Mouse (Mus musculus): ENCODE results near the gene Usp2.

Gene Usp2

DNA sequence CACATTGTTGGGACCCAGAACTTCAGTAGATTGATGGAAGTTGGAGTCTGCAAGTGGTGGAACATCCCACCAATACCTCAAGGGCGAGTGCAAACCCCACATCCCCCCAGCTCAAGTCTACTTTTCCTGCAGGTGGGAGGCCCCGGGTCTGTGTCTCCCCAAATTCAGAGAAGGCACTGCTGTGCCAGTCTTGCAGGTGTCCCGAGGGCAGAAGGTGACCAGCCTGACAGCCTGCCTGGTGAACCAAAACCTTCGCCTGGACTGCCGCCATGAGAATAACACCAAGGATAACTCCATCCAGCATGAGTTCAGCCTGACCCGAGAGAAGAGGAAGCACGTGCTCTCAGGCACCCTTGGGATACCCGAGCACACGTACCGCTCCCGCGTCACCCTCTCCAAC, 20.4 kb upstream of the Usp2 start:
- DNase-seq (ENCODE audit: low read depth): no peak

DNA sequence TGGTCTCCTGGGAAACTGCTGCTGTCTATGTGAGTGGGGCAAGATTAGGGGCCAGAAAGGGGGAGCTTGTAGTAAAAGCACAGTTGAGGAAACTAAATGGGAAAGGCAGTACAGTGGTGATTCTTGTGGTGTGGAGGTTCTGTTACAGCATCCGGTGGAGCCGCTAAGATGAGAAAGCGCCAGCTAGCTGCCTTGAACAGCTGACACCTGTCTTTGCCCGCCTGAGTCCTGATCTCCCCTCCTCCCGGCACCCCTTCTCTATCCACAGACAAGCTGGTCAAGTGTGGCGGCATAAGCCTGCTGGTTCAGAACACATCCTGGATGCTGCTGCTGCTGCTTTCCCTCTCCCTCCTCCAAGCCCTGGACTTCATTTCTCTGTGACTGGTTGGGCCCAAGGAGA, 19.8 kb upstream of the Usp2 start:
- no peak for DNase-seq (ENCODE audit: low read depth)

DNA sequence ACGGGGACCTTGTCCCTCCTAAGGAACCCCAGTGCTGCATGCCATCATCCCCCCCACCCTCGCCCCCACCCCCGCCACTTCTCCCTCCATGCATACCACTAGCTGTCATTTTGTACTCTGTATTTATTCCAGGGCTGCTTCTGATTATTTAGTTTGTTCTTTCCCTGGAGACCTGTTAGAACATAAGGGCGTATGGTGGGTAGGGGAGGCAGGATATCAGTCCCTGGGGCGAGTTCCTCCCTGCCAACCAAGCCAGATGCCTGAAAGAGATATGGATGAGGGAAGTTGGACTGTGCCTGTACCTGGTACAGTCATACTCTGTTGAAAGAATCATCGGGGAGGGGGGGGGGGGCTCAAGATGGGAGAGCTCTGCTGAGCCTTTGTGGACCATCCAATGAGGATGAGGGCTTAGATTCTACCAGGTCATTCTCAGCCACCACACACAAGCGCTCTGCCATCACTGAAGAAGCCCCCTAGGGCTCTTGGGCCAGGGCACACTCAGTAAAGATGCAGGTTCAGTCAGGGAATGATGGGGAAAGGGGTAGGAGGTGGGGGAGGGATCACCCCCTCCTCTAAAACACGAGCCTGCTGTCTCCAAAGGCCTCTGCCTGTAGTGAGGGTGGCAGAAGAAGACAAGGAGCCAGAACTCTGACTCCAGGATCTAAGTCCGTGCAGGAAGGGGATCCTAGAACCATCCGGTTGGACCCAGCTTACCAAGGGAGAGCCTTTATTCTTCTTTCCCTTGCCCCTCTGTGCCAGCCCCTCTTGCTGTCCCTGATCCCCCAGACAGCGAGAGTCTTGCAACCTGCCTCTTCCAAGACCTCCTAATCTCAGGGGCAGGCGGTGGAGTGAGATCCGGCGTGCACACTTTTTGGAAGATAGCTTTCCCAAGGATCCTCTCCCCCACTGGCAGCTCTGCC, 19.0 kb upstream of the Usp2 start:
- DNase-seq (ENCODE audit: low read depth): no peak

DNA sequence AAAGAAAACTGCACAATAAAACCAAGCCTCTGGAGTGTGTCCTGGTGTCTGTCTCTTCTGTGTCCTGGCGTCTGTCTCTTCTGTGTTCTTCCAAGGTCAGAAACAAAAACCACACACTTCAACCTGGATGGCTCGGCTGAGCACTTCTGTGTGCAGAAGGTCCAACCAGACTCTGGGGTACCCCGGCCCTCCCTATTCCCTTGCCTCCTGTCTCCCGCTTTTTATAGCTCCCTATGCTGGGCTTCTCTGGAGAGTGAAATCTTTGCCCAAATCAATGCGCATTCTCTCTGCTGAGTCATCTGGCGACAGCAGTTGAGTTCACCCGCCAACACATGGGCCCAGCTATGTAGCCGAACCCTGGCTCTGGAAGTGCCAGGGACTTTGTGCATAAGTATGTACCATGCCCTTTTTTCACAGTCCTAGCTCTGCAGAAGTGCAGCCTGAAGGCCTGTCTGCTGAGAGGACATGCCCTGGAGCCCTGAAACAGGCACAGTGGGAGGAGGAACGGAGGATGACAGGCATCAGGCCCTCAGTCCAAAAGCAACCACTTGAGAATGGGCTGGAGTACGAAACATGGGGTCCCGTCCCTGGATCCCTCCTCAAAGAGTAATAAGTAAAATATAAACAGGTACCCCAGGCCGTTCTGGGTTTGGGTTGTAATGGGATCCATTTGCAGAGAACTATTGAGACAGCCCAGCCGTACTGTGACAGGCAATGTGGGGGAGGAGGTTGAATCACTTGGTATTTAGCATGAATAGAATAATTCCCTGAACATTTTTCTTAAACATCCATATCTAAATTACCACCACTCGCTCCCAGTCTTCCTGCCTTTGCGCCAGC, 18.1 kb upstream of the Usp2 start:
- no peak for DNase-seq (ENCODE audit: low read depth)

DNA sequence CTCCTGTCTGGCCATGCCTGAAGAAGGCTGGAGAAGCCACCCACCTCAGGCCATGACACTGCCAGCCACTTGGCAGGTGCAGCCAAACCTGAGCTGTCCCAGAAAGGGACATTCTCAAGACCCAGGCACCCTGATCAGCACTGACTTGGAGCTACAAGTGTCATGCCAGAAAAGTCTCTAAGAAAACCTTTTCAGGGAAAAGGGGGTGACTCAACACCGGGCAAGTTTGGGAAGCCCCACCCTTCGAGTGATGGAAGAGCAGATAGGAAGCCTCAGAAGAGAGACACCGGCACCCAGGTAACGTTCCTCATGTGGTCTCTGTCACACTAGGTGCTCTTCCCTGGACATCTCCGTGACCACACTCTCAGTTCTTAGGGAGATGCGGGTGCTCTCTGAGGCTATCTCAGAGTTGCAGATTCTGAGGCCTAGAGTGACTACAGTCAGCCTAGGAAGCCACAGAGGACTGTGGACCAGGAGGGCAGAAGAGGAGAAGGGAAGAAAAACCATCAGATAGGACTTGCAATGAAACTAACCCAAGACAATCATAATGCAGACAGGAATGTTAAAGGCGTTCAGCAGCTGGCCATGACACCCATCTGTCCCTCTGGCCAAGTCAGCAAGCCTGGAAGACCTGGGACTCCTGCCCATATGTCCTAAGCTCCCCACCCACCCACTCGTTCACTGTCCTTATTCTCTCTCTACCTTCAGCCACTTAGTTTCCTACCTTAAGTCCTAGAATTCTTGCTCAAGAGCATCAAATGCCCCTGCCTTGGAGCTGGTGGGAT, 17.2 kb upstream of the Usp2 start:
- DNase-seq (ENCODE audit: low read depth): no peak

DNA sequence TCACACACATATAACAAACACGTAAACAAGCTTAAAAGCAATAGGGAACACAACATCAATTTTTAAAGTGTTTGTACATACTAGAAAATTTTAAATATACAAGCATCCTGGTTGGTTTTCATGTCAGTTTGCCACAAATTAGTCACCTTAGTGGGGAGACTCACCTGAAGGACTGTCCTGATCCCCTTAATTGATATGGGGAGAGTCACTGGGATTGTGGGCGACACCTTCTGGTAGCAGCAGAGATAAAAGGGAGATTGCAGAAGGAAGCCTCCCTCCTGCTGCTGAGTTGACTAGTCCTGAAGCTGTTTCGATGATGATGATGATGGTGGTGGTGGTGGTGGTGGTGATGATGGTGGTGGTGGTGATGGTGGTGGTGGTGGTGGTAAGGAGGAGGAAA, 14.0 kb upstream of the Usp2 start:
- no peak for DNase-seq (ENCODE audit: low read depth)

DNA sequence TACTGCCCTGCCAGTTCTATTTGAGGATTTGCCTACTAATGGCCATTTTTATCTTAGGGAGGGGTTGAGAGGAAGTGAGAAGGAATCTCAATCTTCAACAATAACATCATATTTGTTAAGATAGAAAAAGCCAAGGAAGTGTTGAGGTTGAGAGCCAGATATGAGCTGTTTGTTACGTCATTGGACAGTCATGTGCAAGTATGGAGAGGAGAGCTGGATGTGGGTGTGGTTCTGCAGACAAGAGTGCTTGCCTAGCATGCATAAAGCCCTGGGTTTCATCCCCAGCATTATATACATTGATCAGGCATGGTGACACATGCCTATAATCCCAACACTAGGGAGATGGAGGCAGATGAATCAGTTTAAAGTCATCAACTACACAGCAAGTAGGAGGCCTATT, 12.9 kb upstream of the Usp2 start:
- peak; percentile 12 for DNase-seq (ENCODE audit: low read depth)

DNA sequence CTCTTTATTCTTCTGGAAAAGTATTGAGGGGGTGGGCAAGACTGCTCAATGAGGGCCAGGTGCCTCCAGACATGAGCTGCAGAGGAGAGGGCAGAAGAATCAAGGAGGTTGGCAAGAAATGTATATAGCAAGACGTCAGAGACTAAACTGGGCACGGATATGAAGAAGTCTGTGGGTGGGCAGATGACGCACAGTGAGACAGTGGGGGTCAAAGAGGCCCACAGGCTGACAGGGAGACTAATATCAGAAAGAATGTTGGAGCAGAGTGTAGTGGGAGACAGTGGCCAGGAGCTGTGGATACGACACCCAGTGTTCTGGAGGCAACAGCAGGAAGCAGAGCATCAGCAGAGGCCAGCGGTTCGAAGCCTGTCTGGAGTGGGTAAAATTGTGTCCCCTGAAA, 8.2 kb upstream of the Usp2 start:
- DNase-seq (ENCODE audit: low read depth): no peak

DNA sequence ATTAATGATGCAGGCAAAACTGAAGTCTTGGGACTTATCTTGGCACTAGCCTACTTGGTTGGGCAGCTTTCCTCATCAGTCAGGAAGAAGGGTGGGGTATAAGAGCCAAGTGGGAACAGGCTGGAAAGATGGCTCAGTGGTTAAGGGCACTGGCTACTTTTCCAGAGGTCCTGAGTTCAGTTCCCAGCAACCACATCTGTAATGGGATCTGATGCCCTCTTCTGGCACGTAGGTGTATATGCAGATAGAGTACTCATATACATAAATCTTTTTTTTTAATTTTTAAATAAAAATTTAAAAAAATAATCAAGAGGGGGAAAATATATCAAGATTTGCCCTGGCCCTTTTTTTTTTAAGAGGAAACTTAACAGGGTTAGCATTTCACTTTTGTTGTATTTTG, 1.6 kb upstream of the Usp2 start:
- DNase-seq (ENCODE audit: low read depth): no peak

DNA sequence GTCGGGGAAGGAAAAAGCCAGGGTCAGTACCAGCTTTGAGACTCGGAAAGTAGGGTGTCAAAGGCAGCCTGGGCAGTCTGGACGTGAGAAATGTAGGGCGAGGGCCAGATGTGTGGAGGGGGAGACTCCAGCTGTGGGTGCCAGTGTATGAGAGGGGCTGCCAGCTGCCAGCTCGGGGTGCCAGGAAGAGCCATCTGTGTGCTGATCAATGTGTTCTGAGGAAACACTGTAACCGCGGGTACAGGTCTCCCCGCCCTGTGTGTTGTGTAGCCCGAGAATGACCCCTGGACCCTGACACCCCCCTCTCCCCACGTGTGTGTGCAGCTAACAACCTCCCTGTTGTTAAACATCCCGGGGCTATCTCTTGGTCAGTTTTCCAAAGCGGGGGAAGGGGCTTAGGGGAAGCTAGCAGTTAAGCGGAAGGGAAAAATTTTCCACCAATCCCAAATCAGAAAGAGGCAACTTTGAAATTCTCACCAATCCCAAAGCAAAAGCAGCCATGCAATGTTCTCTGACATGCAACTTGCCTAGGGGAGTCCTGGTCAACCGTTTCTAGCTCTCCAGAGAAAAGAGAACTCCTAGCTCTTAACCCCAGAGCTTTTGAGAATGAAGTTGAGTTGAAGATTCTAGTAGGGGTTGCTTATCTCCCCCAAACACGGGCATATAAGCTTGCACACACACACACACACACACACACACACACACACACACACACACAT, 579 bp downstream of the Usp2 start:
- no peak for DNase-seq (ENCODE audit: low read depth)

DNA sequence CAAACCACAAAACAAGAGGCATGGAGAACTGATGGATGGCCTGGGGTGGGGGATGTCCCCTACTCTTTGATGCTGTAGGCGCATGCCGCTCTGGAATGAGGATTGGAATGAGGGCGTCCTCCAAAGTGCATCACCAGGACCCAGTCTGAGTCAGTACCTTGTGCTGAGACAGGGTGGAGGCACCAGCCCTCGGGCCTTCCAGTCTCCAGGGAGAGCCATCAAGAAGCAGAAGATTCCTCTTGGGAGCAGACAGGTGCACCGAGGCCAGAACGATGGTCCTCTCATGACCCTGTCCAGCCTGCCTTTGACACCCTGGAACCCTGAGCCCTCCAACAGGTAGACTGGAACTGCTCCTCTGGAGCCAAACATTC, 1.1 kb downstream of the Usp2 start:
- no peak for DNase-seq (ENCODE audit: low read depth)

DNA sequence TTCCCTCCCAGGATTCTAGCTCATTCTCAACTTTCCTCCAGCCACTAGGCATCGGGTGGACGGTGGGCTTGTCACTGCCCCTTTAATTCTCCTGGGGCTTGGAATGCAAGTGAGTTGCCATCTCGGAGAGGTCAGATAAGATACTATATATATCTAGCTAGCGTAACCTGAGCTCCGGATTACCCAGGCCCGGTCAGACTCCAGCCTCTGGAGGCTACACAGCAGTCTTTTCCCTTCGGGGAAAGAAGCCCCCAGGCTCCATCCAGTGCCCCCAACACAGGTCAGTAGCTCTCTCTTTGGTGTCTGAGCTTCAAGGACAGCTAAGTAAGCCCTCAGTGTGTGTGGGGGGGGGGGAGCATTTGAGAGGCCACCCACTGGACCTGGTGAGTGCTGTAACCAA, 2.4 kb downstream of the Usp2 start:
- DNase-seq (ENCODE audit: low read depth): no peak

DNA sequence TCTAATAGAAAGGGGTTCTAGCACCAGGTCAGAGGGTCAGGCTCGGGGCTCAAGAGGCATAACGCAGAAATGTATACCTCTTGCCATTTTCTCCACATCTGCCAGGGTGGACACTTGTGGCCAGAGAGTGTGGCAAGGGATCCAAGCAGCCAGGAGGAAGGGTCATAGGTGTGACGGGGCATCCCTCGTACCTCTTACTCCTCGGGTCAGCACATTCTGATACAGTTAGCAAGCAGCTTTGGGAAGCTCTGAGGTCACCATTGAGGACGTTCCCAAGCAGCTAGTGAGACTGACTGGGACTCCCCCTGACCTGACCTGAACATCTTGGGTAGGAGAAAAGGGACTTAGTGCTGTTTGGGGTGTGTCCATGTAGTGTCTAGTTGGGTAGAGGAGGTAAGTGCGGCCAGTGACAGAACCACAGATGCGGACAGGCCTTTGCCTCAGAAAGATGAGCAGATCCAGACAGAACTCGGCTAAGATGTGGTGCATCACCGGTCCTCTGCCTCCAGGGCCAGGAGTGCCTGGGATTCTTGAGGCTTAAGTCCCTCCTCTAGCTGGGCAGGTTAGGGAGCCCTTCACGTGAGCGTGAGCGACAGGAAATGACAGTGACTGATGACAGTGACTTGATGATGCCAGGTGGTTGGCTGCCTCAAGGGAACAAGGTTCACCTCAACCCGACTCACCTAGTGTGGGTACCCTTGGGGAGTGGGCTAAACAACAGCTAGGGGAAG, 3.5 kb downstream of the Usp2 start:
- no peak for DNase-seq (ENCODE audit: low read depth)

DNA sequence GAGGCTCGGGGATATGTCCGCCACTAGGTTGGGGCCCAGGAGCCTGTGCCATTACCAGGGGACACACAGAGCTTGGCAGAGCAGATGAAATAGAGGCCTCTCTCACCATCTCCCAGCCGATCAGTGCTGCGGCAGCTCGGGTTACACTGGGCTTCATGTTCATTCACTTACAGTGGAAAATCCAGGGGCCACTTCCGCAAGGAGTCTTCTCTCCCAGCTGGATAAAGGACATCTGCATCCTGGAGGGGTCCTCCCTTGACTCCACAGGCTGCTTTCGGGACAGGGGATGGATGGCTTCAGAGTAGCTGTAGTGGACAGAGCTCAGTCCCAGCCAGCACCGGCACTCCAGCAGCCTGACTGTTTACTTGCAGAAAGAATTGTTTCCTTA, 4.0 kb downstream of the Usp2 start:
- no peak for DNase-seq (ENCODE audit: low read depth)

DNA sequence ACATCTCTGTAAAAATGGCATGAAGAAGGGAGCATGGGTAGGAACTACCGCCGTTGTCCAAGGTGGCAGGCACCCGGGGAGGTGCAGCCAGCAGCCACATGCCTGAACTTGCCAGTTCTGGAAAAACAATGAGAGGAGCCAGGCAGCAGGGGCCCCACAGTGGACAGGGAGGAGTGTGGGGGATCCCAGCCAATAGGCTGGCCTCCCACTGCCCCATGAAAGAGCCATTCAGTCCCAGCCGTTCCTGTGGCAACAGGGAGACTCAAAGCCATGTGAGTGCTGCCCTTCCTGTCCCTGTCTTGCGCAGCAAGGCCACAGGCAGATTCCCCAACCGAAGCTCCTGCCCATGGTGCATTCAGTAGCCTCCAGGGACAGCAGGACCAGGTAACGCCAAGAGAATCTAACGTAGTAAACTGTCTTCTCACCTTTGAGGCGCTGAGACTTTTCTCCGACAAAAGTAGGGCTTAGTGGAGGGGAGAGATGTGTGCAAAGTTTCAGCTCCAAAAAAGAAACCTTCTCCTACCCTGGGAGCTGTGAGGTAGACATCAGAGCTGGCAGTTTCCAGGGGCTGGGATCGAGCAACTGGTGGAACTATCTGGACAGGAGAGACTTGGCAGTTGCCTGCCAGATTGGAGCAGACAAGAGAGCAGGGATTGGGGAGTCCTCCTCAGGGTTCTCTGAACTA, 5.2 kb downstream of the Usp2 start:
- no peak for DNase-seq (ENCODE audit: low read depth)

DNA sequence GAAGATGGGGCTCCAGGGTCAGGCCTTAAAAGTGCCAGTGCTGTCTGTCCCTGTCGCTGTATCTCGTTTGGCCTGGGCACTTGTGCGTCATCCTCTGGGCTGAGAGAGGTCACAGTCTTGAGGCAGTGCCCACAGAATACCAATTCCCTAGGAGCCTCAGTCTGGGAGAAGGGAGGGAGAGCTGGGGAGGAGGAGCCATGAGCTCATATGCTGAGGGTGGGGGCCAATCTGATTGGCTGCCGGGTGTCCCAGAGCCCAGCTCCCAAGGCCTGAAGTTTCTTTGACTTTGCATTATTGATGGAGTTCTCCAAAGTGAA, 5.7 kb downstream of the Usp2 start:
- DNase-seq (ENCODE audit: low read depth): no peak

DNA sequence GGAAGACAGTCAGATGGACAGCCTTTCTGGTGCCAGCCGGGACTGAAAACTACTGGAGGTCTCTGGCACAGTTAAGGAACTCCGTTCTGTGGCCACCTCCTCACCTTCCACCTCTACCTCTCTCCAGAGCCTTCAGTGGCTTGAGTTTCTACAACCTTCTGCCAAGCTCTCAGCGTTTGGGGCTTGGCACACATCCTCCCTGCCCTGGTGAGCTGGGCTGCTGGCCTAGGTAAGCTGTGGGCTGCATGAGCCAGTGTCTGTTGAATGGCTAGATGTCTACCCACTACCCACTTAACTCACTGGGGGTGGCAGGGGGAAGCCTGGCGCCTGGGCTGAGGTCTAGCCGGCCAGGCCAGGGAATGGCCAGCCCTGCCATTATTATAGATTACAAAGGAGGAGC, 6.3 kb downstream of the Usp2 start:
- DNase-seq (ENCODE audit: low read depth): no peak

DNA sequence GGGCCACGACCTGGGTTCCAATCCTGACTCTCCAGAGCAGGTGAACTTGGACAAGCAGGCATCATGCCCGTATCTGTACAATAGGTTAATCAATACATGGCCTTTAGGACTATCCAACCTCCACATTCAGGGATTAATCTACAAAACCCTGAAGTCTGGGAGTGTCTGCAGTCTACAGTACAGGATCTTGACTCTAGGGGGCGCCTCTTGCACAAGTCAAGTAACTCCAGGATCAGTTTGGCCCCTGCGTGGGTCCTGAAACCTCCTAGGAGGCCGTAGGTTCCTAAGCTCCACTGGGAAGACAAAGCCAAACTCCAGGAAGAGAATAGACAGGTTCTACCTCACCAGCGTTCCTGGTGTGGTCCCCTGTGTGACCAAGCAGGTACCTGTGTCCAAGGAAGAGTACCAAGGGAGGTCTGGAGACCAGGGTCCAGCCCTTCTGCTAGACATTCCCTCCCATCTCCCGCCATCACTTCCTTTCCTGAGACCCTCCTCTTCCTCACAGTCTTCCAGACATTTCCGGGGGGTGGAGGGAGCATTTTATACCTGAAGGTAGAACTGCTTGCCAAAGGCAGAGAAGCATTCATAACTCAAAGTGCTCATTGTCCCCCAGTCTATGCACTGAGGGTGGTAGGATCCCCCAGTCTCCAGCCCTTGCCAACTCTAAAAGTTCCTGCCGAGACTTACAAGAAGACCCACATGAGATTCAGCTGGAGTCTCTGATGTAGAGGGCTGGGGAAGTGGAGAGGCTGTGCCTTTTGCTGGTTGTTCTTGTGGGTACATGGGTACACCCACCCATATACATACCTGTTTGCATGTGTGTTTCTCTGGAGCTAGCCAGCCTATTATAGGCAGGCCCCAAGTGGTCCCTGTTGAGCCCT, 7.8 kb downstream of the Usp2 start:
- DNase-seq (ENCODE audit: low read depth): peak; percentile 77

DNA sequence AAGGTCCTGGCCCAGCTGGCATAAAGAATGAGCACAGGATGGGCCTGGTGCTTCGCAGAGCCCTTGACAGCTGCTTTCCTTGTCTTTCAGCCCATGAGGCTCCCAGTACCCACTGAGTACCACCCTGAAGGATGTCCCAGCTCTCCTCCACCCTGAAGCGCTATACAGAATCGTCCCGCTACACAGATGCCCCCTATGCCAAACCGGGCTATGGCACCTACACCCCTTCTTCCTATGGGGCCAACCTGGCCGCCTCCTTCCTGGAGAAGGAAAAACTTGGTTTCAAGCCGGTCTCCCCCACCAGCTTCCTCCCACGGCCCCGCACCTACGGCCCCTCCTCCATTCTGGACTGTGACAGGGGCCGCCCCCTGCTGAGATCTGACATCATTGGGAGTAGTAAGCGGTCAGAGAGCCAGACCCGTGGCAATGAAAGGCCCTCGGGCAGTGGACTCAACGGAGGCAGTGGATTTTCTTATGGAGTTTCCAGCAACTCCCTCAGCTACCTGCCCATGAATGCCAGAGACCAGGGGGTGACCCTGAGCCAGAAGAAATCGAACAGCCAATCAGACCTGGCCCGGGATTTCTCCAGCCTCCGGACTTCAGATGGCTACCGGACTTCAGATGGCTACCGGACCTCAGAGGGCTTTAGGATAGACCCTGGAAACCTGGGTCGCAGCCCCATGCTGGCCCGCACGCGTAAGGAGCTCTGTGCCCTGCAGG, 8.6 kb downstream of the Usp2 start:
- no peak for DNase-seq (ENCODE audit: low read depth)
